Mouse (Mus musculus): ENCODE data around the gene Unc93a.
"Not testable (repeated sequence)": the region's sequence is repeated elsewhere in the genome, so short reads cannot be mapped to it uniquely, and the experiment has no call there.

Gene Unc93a

DNA sequence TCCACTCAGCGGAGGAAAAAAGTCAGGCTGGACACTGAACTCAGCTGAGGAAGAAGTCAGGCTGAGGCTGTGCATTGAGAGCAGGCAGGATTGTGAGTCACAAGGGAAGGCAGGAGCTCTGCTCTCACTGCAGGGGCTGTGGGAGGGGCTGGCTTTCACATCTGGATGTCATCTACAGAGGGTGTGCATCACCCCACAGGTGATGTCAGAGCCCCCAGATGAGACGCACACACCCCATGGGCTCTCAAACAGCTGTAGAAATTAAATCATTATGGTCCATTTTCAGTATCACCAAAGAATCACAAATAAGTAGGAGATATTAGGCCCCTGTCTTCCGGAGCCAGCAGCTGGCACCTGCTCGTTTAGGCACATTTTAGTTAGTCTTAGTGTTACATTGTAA lies at the start of gene Unc93a:
Gene Unc93a, minus strand, starts transcription at position 101 of the 400 bp plus-strand sequence.
- not testable (repeated sequence) for DNase-seq

DNA sequence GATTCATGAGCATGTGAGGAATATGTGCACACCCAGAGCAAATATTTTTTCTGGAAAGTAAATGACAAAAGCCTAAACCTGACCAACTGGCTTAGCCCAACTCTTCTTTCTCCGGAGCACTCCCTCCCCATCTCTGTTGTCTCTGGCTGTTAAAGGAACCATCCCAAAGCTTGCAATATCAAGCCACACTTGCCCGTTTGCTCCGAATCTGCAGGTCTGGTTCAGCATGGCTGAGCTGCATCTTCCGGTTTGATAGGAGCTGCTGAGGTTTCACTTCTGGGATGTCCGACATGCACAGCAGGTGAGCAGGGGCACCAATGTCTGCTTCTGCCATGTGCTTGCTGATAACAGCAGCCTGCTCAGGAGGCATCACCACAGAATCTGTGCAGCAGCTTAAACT lies 48.9 kb upstream of the Unc93a start:
- not testable (repeated sequence) for DNase-seq

DNA sequence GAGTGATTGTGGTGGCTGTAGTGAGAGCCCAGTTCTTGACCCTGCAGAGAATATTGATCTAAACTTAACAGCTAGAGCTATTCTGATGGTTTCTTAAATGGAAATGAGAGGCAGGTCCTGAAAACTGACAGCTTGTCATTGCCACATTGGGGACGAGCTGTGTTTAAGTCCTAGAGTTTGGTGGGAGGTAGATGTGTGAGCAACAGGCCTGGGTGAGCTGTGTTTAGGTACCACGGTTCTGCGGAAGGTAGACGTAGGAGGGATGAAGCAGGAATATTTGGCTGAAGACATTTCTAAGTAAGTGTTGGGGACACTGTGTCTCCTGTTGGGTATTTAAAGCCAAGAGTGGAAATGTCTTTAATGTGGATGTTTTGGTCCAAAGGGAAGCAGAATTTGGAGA lies 47.4 kb upstream of the Unc93a start:
- DNase-seq = not testable (repeated sequence)

DNA sequence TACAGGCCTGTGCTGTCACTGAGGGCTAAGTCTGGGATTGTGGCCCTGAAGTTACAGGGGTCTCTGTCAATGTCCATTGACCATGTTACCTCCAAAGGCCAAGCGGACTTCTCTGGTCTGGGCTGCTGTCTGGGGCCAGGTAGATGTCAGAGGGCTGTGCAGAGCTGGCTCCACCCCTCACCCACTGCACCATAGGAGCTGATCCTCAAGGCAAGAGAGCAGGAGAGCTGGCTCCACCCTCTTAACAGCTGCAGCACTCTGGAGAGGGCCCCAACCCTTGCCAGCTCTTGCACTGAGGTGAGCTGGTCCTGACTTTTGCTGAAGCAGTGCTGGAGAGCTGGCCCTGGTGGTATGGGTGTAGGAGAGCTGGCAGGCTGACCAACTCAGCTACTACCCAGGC lies 46.2 kb upstream of the Unc93a start:
- not testable (repeated sequence) for DNase-seq

DNA sequence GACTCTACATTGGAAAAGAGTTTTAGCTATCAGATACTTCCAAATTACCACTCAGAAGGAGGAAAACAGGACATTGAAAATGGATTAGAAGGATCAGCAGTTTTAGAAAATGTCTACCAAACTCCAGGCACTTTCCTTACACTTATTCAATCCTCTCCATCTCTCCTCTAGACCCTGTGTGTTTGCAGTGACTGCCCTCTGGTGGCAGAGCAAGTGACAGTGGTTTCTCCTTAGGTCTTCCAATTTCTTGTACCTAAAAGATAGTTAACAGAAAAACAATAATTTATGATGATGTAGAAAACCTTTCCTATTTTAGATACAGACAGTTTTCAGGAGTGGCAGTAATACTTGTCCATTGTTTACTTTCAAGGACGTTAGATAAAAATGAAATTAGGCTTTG lies 44.0 kb upstream of the Unc93a start:
- DNase-seq = not testable (repeated sequence)

DNA sequence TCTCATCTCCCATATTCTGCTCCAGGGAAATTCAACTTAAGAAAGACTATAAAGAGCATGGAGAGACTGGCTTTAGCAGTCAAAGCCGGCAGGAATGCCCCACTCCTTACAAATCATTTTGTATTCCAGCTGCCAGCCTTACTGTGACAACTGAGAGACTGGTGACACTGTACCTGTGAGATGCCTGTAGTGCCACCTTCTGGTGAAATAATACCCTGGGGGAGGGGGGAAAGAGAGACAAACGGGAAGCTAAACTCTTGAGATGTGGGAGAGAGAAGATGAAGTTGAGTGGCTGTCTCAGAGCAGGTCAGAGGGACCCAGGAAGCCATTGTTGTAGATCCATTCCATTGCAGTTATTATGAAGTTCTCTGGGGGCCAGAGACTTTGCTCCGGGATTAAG lies 42.4 kb upstream of the Unc93a start:
- DNase-seq = not testable (repeated sequence)

DNA sequence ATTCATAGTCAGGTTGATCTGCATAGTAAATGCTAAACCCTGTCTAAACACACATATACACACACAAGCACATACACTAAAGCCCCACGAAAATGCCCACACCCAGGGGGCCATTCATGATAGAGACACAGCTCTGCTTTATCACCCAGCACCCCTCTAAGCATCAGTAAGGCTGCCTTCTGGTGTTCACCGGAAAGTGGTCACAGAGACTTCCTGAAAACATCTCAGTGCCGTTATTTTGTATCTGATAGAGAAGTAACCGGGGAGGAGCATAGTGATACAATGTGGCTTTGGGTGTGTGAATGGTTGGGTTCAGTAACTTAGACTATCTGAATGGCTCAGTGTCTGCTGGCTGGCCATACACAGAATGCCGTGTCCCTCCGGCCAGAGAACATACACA lies 42.0 kb upstream of the Unc93a start:
- DNase-seq = not testable (repeated sequence)

DNA sequence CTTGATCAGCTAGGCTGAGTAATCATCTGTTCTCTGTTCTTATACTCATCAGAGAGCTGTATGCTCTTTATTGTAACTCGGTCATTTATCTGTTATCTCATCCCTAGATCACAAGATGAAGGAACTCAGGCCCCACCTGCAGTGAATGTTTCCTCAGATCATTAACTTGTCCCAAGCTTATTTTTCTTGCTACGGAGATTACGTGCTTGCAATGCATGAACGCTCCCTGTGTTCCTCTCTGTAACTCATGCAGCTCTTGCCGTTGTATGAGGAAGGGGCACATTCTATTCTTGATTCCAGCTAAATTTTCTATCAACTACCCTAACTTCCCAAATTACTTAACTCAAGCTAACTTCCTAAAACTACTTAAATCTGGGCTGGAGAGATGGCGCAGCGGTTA lies 14.5 kb upstream of the Unc93a start:
- not testable (repeated sequence) for DNase-seq

DNA sequence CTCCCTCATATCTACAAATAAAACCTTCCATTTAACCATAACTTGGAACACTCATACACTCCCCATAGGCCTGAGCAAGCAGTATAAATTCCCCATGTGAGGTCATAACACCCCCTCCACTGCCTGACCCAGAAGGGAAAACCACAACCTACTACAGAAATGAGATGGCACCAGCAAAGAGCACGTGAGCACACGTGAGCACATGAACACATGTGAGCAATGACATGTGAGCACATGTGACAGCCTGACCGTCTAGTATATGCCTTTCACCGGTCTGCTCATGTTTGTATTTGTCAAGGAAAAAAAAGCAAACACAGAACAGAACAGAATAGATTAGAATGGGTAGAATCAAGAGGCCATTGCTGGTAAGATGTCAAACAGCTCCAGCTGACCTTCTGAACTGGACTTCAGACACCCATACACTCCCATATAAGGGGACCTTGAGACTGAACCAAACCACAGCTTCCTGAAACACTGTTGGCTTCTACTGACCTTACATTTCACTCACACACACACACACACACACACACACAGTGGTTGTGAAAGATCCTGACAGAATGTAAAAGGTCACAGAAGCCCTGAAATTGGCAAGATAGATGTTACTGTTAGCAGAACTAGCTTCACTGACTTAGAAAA lies 13.1 kb upstream of the Unc93a start:
- DNase-seq = not testable (repeated sequence)

DNA sequence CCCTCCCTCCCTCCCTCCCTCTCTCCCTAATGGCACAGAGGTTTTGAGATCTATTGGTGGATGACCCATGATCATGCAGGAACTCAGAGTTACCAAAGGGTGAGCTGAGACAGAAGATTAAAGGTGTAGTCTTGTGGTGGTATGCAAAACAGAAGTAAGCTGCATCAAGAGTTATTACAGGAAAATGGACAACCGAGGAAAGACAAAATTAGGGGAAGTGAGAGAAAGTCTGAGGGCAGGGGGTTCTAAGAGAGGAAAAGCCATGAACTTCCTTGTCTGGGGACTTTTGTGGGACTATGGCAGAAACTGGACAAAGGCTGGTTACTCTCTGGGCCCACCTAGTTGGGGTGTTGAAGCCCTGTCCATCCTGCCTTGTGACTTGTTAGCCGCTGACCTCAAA lies 11.1 kb upstream of the Unc93a start:
- DNase-seq = not testable (repeated sequence)

DNA sequence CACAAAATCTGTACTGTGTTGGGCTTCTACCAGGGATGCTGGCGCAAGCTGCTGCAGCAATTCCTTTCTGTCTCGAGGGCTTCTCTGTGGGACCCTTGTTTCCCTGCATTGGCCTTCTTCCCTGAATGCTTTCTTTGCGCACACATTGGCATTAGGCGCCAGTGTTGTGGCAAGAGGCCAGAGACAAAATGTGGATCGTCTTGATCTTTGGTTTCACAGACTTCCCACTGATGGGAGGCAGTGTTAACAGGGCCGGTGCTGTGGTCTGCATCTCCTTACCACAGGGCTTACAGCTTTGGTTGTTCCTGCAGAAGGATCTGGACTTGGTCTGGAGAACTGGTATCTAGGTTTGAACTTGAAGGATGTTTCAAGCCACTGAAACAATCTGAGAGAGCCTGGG lies 3.7 kb upstream of the Unc93a start:
- not testable (repeated sequence) for DNase-seq

DNA sequence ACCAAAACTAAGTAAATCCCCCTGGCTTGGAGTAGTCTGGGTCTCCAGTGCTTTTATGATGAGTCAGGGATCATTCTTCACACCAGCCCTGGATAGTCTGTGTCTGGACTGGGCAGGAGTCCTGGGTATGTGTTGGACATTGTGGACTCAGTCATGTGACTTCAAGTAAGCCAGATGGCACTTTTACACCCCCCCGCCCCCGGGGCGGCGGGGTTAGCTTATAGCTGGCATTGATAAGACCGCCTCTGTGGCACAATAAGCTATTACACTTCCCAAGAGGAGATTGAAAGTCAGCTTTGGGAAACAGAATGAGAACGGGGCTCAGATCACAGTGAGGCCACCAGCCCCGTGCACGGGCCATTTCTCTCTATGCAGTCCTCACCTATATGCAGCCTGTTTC lies 742 bp upstream of the Unc93a start:
- not testable (repeated sequence) for DNase-seq

DNA sequence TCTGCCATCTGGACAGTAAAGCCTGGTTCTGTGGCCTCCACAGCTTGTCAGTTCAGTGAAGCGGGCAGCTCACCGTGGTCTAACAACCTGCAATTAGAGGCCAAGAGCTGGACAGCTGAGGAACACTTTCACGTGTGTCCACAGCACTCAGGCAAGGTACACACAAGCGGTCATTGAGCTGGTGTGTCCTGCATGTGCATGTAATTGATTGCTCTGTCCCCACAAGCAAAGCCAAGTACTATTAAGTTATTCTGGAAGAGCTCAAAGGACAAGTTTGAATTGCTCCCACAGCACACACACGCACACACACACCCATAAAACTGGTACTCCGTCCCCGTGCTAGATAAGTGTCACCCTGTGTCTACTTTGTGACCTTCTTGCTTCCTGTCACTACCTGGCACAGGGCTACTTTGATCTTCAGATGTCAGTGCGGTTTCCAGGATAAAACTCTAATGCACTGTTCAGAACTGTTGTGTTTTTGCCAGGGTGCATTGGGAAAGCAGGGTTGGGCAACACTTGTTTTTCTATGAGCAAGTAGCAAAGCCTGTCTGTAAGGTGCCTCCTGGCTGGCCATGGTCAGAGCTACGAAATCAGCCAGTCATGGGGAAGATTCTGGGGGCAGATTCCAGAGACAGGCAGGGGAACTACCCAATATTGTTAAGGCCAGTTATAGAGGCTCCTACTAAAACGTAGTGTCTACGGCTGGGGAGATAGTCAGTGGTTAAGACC lies 1.7 kb downstream of the Unc93a start:
- DNase-seq = not testable (repeated sequence)

DNA sequence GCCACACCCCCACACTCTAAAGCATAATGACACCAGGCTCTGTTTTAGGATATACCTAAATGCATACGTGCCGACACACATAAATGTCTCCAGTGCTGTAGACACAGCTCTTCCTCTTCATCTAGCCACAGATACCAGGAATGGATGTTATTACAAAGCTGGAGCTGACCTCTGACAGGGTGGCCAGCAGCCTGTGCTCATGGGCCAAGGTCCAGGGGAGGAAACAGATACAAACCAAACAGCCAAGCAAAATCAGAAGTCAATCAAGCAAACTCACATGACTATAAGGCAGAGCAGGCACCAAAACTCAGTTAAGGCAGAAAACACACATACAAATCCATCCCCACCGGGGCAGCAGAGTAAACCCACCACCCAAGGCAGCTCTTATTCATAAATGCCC lies 2.3 kb downstream of the Unc93a start:
- DNase-seq = not testable (repeated sequence)

DNA sequence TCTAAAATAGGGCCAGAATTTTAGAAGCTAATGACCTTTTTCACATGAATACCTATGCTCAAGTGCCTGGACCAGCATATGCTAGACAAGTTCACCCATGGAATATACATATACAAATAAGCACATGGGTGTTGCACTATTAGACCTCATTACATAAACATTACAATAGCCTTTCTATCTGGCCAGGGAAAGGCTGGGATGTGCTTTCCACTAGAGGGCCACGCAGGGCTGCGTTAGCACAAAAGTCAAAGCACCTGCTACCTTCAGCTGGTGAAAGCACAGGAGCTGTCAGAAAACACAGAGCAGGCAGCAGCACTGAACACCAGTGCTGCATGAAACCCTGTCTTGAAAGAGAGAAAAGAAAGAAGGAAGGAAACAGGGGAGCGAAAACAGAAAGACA lies 7.4 kb downstream of the Unc93a start:
- DNase-seq = not testable (repeated sequence)

DNA sequence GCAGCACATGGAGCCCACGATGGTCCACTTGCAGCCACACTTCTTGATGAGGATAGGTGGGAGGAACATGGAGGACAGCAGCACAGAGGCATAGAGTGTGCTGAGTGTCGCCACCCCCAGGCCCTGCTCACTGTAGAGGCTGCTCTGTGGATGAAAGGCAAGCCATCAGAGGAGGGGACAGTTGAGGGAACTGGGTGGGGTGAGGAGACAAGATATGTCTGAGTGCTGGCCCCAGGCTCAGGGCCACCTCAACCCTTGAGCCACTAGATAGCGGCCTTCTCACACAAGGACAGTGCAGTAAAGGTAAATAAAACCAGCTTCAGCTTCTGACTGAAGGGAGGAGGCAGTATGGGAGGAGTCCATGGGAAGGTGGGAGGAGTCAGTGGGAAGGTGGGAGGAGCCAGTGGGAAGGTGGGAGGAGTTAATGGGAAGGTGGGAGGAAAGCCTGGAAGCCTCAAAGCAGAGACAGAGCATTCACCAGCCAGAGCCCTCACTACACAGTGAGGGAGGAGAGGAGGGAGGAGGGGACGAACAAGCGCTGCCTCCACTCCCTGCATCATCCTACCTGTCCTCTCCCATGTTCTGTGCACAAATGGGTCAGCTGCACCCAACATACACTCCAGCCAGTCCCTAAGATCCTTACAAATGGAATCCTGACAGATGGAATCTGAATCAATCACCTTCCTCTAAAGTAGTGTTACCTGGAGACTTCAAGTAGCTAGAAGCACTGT lies 8.1 kb downstream of the Unc93a start:
- DNase-seq = not testable (repeated sequence)

DNA sequence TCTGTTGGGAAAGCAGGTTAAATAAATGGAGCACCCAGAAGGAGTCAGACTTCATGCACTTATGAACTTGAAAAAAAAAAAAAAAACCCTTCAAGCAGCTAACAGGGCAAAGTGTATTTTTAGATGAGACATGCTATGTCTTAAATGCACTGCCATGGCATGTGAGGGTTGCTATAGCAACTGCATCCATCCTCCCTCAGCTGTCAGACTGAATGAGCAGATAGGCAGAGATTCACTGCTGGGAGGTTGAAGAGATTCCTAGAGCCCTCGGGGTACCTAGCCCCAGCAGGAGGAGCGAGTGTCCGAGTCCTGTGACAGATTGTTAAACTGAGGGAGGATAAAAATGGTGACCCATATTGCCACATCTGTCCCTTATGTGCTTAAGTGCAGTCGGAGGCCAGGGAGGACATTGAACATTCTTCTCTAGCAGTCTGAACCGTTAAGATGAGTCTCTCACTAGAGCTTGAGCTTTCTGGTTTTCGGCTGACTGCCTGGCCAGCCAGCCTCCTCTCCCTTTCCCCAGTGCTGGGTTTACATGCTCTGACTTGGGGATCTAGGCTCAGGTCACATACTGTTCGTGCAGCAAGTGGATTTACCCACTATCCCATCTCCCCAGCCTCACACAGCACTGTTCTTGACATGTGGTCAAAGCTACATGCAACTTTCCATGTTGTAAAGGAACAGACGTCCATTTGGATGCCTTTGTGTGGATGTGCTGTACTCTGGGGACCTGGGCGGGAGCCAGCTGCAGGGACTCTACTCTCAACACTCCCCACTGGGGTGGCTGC lies 18.9 kb downstream of the Unc93a start:
- DNase-seq = not testable (repeated sequence)

DNA sequence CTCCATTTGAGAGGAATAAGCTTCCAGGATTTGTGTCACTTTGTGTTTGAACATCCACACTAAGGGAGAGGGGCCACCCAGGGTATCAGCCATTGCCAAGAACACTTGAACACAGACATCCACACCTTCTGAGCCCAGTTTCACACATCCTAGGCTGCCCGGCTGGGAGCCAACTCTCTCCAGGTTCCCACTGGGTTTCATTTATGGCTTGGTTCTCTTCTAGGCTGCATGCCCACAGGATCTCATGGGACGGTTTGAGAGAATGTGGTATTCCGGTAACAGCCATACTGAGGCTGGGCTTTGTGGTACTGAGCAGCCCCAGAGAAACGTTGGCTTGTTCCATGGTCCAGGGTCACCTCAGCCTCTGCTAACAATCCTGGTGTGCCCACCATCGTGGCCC lies 25.0 kb downstream of the Unc93a start:
- peak; percentile 4 for DNase-seq

DNA sequence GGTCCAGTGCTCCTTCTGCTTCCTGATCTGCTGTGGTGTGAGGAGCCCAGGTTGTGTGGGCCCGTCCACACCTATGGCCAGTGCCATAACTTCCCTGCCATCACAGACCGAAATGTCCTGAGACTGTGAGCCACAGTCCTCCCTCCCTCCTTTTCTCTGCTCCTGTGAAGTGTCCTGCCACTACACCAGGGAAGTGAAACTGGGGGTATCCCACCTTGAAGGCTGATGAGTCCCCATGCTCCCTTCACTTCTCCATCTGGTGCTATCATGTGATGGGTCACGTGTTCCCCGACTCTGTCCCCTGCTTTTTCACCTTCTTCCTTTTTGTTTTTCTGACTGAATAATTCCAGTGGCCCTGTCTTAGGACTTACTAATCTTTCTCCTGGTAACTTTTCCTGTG lies 38.6 kb downstream of the Unc93a start:
- DNase-seq = not testable (repeated sequence)

DNA sequence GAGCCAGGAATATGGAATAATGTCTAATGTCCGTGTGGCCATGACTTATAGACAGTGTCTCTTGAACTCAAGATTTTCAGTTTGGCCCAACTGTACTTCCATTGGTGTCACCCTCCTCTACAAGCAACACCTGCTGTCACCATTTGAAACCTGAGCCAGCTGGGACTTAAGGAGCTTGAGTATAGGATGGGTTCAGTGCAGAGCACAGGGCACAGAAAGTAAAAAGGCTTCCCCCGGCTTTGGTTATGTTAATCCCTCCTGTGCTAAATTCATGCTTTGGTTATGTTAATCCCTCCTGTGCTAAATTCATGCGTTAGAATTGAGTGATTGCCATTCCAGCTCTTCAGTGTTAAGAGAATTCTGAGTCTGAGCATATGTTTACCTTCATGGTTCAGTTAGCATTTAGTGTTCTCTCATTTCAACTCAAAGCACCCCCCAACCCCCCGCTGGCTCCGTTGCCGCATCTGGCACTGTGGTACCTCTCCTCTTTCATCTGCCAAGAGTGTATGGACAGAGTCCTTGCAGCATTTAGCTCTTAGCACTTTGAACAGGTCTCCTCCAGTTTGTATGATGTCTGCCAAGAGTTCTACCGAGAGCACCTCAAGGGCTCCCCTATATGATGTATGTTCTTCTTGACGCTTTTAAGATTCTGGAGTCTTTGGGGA lies 39.4 kb downstream of the Unc93a start:
- DNase-seq = not testable (repeated sequence)

DNA sequence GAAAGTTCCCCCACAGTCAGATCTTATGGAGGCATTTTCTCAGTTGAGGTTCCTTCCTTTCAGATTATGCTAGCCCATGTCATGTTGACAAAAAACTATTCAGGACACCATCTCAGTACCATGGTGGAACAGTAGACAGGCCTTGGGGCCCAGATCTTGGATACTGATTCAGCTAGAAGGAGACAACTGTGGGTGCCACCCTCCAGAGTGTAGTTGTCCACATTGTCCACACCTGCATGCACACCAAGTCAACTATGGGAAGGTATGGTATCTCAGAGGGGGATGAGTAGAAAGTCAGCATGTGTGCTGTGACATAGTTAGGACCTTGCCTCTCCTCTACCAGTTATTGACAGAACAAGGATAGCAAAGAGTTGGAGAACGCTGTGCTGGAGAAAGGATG lies 40.1 kb downstream of the Unc93a start:
- not testable (repeated sequence) for DNase-seq

DNA sequence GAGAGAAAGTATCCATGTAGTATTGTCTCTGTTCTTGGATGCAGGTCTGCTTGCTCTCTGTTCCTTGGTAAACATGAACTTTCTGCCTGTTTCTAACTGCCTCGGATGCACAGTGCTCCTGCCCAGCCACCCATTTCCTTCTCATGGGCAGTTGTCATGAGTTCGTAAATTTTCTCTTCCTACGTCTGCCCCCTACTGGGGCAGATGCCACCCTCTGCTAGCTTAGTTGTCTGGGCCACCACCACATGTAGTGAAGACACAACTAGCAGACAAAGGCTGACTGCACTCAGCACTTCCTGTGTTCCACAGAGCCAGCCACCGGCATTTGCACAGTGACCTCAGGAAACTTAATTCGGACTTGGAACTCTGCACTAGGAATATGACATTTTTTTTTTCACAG lies 62.4 kb downstream of the Unc93a start:
- not testable (repeated sequence) for DNase-seq

Data from lung, postnatal 10 days (tissue).